Mouse (Mus musculus): ENCODE results near the gene Slc2a3. TPM values are rescaled to one million over a fixed set of nuclear protein-coding genes. Genes with fewer than 3 reads are reported as not detected.
A peak's percentile ranks its signal among the peaks of the same experiment; 100 is the strongest.

Gene Slc2a3
- polyA plus RNA-seq (2015; fragmentation: Nextera tagmentation; extraction: Ambion mirVana) = 12.8 and 13.0 TPM in 2 replicates

- peak; percentile 39 for DNase-seq (ENCODE audit: low spot score)
Measured at GRCm38 (mm10) chr6:122801301-122801800, at the start of gene Slc2a3. Gene Slc2a3, minus strand, starts transcription at chr6:122801640.

- no peak for DNase-seq (ENCODE audit: low spot score)
Measured at GRCm38 (mm10) chr6:122843759-122844158, 42.3 kb upstream of the Slc2a3 start.

GRCm38 (mm10) chr6:122837539-122837938 lies 36.1 kb upstream of the Slc2a3 start:
- DNase-seq (ENCODE audit: low spot score) = no peak

- no peak for DNase-seq (ENCODE audit: low spot score)
Measured at GRCm38 (mm10) chr6:122836974-122837373, 35.5 kb upstream of the Slc2a3 start.

GRCm38 (mm10) chr6:122834365-122834764 lies 32.9 kb upstream of the Slc2a3 start:
- DNase-seq (ENCODE audit: low spot score) = peak; percentile 58

- DNase-seq (ENCODE audit: low spot score) = no peak
Measured at GRCm38 (mm10) chr6:122832880-122833279, 31.4 kb upstream of the Slc2a3 start.

GRCm38 (mm10) chr6:122828086-122828485 lies 26.6 kb upstream of the Slc2a3 start:
- peak; percentile 45 for DNase-seq (ENCODE audit: low spot score)

- DNase-seq (ENCODE audit: low spot score) = peak; percentile 33
Measured at GRCm38 (mm10) chr6:122825923-122826742, 24.7 kb upstream of the Slc2a3 start.

- DNase-seq (ENCODE audit: low spot score) = no peak
Measured at GRCm38 (mm10) chr6:122825166-122825565, 23.7 kb upstream of the Slc2a3 start.

- no peak for DNase-seq (ENCODE audit: low spot score)
Measured at GRCm38 (mm10) chr6:122824086-122824485, 22.6 kb upstream of the Slc2a3 start.

GRCm38 (mm10) chr6:122821822-122822221 lies 20.4 kb upstream of the Slc2a3 start:
- no peak for DNase-seq (ENCODE audit: low spot score)

GRCm38 (mm10) chr6:122820799-122821650 lies 19.6 kb upstream of the Slc2a3 start:
- DNase-seq (ENCODE audit: low spot score) = peak; percentile 56

- DNase-seq (ENCODE audit: low spot score) = no peak
Measured at GRCm38 (mm10) chr6:122820071-122820798, 18.8 kb upstream of the Slc2a3 start.

- DNase-seq (ENCODE audit: low spot score) = peak; percentile 68
Measured at GRCm38 (mm10) chr6:122819306-122820070, 18.0 kb upstream of the Slc2a3 start, which contains the start of gene Foxj2. Gene Foxj2, plus strand, starts transcription at chr6:122819914.

GRCm38 (mm10) chr6:122813640-122814039 lies 12.2 kb upstream of the Slc2a3 start:
- no peak for DNase-seq (ENCODE audit: low spot score)

GRCm38 (mm10) chr6:122812716-122813115 lies 11.3 kb upstream of the Slc2a3 start:
- DNase-seq (ENCODE audit: low spot score) = no peak

GRCm38 (mm10) chr6:122811771-122812600 lies 10.5 kb upstream of the Slc2a3 start:
- peak; percentile 80 for DNase-seq (ENCODE audit: low spot score)

GRCm38 (mm10) chr6:122811280-122811652 lies 9.8 kb upstream of the Slc2a3 start:
- DNase-seq (ENCODE audit: low spot score) = peak; percentile 94

- DNase-seq (ENCODE audit: low spot score) = peak; percentile 96
Measured at GRCm38 (mm10) chr6:122810615-122811279, 9.3 kb upstream of the Slc2a3 start.
